Mouse (Mus musculus) mesoderm, embryonic 11.5 days (tissue): ENCODE measurements at regions not wholly inside any gene's neighbourhood (a gene's known extent, or its start where the extent isn't known, plus 50 kb on each side); places are given as distances from the start of the nearest gene placed in this dataset.

ENCODE experiments used
- DNase-seq: peaks from one replicate; pipeline ENCODE4 v3.0.0-alpha.2; 2012; ENCODE audit warnings: low read depth, low spot score

DNA sequence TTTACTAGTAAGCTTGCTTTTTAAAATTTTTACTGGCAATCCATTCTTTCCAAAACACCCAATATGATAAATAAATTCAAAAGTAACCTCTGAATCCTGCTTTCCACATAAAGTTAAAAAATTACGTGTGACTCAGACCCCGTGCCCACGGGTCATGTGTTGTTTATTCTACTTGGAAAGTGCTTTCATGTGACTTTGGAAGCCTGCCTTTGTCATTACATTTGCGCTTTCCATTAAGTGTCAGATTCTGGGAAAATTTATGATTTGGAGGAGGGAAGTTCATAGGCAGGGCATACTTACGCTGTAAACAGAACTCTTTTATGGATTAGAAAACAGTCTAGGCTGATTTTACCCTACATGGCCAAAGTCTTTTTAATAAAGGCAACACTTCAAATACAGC lies 466.8 kb upstream of the Adamts5 start:
- peak; percentile 17 for DNase-seq

DNA sequence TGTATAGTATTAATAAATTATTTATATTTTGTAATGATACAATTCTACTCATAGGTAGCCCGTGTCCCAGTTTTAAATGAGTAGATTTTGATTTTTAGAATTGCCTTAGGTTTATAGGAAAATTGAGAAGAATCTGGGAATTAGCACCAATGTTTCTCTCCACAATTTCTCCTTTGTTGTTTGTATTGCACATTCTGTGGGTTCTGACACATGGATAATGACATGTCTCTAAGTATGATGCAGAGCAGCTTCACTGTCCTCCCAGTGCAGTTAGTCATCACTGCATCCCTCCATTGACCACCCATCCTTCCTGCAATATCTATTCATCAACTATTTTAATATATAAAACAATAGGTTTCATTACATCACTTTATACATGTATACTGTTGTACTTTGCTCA lies 464.6 kb upstream of the Adamts5 start:
- no peak for DNase-seq

DNA sequence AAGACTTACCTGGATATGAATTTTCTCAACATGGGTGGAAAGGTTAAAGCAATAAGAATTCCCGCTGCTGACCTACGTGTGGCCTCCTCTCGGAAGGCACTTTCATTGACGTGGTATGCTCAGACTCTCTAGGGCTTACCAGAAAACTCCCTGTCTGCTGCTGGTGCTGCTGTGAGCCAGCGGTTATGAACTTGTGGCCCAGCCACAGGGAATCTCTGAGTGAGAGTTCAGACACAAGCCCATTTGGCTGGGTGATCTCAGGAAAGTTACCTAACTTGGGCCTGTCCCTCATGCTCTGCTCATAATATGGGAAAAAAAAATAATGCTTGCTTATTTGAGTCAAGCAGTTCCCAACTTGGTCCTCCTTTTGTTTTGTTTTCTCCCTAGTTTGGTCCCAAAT lies 459.5 kb upstream of the Adamts5 start:
- no peak for DNase-seq

DNA sequence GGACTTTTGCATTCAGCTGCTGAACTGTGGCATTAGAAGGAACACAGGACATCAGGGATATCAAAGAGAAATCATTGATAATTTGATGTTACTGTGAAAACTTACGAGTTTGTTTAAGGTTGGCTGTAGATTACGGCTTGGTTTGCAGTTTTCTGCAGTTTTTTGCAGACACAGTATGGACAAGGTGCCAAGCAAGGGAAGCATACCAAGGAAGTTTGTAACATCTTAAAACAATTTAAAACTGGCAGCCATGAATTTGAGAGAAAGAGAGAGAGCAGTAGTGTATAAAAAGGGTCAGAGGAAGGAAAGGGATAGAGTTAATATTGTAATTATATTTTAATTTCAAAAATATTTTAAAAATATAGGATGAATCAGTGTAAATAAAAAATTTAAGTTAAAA lies 453.4 kb upstream of the Adamts5 start:
- no peak for DNase-seq

DNA sequence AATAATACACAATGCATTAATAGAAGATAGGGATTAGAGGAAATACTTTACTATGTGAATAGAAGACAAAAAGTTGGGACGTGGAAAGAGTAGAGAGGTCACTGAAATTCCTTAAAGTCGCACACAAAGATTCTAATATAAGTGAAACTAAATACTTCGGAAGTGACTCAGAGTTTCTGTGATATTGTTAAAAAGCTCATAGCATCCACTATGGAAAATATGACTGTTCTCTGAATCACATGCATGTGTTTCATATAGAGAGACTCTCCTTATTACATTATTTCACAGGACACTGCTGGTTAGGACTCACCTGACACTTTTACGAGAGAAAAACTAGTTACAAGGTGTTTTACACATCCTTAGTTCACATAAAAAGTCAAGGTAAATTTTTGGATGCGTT lies 446.1 kb upstream of the Adamts5 start:
- DNase-seq = no peak

DNA sequence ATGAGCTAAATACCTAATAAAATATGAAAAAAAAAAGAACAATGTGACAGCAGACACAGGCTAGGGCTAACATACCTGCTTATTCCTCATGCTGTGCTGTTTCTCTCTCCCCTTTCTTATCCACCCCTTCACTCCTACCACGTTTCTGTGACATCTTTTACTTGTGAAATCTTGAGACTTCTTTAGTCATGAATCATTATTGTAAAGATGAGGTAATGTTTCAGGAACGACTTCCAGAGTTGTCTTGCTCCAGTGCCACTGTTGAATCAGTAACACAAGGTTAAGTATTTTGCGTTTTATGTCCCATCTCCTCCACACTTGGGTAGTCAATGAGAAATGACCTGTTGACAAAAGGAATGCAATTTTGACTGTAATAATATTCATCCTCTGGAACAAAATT lies 445.3 kb upstream of the Adamts5 start:
- no peak for DNase-seq

DNA sequence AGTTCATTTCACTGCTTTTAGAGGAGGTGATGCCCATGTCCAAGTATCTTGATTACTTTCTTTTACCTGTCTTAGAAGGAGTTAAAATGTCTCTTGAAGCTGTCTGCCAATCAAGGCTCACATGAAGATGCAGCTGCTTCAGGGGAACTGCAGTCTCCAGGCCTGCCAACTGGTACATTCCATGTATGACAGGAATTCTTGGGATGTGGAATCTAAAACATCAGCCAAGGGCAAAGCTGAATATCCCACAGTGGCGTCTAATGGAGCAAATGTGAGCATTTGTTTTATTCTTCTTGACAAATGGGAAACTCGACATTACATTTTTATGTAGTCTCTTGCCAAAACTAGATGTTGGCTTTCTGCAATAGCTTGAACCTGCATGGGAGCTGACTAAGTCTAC lies 438.7 kb upstream of the Adamts5 start:
- no peak for DNase-seq

DNA sequence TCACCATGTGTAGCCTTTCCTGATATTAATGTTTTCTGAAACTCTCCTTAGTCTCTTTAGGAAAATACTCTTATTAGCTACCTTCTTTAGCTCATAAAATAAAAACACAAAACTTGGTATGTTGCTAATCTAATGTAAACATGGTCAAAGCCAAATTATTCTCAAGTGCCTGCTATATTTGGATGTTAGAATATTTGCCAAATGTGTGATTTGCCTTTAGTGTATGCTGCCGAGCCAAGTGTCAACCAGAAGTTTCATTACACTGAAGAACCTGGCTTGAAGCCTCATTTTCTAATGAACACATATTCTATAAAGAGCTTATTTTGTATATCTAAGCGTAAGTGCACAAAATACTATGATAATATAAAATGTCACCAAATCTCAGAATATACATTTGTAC lies 423.8 kb upstream of the Adamts5 start:
- DNase-seq = no peak

DNA sequence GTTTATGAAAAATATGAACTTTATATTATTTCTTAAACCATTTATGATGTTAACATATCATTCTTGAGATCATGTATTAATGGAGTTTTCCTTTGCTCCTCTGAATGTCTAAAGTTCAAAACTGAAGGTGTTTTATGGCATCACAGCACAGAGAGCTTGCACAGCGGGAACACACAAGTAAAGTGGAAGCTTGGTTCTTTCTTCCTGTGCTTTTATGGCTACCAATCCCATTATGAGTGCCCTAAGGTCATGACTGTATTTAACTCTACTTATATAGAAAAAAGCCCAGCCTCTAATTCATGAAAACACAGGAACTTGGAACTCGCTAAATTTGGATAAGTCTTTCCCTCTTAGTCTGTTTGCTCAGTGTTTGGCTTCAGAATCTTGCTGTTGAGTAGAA lies 417.3 kb upstream of the Adamts5 start:
- DNase-seq = no peak

DNA sequence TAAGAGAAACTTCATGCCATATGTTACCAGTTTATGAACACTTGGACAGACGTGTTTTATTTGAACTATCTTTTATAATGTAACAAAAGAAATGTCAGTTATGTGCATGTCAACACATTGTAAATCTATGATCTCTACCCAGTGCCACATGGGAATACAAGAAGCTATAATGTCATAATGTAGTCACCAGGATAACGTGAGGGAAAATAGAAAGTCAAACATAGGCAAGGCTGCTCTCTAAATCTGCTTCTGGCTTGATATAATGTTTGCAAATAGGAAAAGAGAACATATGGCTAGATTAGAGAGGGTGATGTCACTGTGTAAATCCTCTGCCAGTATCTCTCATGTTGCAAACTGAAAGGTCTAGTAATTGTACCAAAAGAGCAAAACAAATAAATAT lies 408.1 kb upstream of the Adamts5 start:
- DNase-seq = no peak

DNA sequence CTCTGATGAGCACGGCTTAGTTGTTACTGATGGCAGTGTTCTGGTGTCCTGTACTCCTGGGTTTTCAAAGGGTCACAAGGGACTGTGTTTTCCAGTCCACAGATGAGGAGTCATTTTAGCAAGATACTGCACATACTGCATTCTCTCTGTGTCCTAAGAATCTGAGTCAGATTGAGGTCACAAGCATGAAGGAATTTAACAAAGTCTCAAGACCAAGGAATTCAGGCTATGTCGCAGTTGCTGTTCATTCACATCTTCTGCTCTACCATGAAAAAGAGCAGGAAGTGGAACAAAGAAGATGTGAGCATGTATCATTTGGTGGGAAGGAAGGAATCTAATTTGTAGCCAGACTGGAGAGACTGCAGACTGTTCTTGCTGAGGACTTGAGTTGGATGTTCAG lies 402.2 kb upstream of the Adamts5 start:
- DNase-seq = no peak

DNA sequence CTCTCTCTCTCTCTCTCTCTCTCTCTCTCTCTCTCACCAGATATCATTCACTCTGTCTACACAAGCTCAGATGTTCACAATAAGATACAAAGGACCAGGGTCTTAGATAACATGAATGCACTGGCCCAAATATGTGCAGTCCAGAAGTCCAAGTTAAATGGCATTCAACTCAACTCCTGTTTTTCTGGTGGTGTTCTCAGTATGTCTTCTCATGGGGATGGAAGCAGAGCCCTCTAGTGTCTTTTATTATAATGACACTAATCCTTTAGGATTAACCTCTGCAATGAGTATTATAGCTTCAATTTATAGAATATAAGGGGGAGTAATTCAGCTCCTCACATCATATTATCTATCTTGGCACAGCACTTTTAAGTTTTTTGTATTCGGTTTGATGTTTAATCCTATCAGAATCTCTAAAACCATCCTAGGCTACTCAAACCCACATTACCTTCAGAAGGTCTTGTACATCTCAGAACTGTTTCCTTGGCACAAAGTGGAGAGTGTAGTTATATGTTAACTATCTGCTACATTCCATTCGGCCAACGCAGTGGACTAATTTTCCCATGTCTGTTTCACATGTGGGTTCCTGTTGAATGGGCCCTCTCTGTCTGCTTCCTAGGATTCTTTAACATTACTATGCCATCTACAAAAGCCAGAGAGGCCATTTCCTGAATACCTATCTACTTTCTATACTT lies 401.0 kb upstream of the Adamts5 start:
- peak; percentile 11 for DNase-seq

DNA sequence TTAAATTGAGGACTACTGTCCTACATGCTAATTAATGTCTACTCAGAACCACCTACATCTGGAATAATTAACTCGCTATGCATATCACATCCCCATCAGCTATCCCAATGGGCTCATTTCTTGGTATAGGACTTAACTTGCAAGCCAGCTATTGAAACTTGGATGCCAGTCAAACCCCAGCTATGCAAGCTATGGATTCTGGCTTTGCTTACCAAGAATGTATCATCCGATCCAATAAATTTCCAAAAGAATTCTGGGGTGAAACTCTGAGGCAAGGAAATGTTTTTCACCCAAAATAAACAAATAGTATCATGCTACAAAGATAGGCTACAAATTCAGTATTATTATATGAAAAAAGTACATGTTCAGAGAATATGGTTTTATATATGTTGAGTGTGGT lies 392.8 kb upstream of the Adamts5 start:
- DNase-seq = no peak

DNA sequence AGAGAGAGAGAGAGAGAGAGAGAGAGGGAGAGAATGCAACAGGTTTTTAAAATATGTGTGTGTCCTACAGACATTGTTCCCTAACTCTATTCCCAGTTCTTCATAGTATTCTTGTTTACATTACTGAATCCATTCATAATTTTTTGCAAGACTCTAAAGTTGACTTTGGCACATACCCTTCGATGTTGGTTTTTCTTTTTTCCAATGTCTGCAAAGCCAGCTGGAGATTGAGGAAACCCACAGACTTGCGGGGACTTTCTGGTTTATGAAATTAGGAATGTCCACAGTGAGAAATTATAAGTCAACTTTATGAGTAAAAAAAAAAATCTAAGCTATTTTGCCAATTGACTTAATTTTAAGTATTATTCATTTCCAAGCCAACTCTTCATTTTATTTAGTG lies 379.7 kb upstream of the Adamts5 start:
- DNase-seq = no peak

DNA sequence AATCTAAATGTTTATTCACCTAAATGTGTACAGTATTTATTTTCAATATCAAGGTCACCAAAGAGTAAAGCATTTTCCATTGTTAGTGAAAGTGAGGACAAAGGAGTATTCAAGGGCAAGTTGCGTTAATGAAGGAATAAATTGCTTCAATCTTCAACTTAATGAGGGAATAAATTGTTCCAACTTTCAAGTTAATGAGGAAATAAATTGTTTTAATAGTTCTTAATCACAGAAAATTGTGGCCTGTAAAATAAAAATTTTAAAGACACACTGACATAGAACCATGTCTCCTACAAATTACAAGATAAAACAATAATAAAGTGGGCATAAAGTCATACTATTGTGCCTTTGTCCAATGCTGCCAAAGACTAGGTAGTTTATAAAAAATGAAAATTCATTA lies 375.4 kb upstream of the Adamts5 start:
- DNase-seq = no peak

DNA sequence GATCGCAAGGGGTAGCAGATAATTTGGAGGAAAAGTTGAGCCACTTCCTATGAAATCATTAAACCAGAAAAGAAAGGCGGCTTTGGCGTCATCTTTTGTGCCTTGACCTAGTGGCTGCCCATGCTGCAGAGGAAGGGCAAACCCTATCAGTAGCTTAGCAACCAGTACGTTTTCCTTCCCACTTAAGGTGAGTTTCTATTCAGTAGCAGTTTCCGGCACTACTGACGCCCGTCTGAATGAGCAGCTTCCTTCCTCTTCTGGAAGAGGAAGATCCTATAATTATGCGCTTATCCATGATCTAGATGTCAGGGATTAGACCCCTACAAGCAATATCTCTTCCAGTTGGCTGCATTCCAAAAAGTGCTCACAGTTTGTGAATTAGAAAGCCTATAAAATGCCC lies 360.0 kb upstream of the Adamts5 start:
- peak; percentile 0 for DNase-seq

DNA sequence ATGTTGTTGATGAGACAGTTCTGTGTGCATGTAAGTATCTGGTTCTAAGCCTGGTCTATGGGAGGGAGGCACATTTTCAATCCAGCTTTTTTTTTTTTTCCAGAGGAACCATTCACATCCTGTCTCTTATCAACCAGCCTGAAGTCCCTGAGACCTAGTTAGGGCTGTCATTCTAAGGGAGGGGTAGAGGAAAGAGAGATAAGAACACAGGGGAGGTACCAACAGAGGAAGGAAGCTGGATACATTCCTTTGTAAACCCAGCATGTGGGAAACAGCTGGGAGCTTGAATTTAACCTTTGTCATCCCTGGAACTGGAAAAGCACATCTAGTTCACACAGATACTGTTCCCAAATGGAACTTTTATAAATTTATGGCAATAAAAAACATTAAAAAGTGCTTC lies 351.0 kb upstream of the Adamts5 start:
- DNase-seq = peak; percentile 2

DNA sequence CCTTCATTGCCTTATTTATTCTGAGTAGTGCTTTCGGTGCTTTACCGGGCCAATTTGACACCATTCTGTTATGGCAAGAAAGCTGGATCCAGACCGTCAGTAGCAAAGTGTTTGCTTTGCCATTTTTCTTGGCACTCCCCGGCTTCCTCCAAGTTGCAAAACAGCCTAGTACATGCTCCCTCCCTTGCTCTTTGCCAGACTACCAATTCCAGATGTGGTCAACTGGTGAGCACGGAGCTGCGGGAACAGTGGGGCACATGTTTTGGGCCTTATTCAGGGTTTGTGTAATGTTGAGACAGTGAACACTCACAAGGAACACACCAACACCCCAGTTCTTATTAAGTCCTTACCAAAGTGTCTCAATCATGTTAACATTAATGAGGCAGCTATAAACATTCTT lies 348.4 kb upstream of the Adamts5 start:
- DNase-seq = no peak

DNA sequence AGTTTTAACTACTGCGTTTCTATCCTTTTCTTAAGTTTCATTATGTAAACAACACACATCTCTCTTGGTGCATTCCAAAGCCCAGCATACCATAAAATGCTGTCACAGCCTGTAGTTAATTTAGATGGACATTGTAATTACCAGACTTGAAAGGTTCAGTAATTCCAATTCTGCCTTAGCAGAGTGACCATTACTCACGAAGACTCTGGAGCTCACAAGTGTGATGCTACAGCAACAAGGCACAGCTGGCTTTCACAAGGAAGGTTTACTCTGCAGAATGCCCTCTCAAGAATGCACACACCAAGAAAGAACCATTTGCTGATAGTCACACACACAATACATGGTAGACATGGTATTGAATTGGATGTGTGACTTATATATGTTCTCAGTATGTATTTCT lies 342.6 kb upstream of the Adamts5 start:
- DNase-seq = peak; percentile 10

DNA sequence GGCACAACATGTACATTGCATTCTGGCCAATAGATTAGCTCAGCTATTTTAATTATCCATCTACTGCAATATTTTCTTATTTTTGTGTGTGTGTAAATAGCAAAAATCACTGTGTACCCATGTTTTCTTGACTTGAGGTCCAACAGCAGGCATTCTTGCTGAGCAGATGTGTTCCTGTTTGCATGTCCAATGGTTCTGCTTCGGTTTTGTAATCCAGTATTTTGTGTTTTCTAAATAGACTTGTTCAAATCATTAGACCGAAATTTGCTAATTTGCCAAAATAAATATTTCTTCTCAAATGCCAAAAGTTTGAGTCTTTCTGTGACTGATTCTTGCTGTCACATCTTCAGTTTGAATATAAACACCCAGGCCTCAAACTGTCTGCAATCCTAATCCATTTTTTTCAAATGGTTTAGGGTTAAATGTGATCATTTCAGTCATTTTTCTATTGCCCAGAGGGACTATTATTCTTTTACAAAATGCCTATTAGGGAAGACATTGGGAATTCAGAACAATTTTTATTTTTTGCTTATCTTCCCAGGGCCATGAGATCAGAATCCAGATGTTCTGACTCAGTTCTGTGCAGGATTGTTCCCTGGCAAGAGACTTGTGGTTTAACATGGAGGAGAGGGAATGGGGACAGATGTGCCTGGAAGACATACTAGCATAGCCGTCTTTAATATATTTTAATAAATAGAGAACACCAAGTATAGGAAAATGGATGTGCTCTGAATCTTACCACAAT lies 341.3 kb upstream of the Adamts5 start:
- DNase-seq = no peak

DNA sequence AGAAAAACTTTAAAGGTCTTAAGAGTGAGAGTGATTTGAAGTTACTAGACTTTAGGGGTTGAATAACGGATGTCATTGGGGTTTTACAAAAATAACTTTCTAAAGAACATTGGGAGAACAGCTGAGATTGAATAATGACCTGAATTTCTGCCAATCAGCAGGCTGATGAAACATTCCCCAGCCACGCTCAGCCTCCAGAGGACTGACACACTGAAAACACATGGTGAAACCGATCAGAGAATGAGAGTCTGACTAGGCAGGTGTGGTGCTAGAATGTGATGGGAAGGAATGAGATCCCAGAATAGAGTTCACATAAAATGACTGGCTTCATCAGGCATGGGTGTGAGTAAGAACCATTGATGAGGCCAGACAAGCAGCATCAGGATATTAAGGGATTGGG lies 321.4 kb upstream of the Adamts5 start:
- DNase-seq = no peak

DNA sequence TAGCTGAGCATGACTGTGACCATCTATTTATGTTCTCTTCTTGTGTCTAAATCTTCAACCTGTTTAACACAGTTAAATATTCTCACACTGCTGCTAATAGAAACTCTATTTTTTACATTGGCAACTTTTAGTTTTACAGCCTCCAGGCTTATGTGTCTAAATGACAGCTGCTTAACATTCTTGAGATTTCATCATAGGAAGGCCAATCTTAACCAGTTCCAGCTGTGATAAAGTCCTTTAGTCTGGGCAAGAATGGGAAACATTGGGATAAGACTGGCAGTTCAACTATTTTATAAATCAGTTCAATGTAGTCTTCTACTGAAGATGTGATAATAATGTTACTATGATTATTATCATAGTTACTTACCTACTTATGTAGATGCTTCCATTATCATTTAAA lies 308.9 kb upstream of the Adamts5 start:
- no peak for DNase-seq

DNA sequence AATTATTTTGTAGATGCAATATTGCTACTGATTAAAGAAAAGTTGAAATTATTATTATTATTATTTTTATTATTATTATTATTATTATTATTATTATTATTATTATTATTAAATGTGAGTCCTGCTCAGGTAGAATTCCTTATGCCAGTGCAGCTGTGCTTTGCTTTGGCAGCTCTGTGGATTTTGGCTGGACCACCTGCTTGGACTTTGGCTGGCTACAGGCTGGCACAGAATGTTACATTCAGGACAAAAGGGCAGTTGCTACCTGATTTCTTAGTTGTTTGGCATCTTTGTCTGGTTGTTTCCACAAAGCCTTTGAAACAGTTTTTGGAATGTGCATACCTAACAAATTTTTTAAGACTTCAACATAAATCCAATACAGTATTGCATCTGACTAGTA lies 307.7 kb upstream of the Adamts5 start:
- no peak for DNase-seq

DNA sequence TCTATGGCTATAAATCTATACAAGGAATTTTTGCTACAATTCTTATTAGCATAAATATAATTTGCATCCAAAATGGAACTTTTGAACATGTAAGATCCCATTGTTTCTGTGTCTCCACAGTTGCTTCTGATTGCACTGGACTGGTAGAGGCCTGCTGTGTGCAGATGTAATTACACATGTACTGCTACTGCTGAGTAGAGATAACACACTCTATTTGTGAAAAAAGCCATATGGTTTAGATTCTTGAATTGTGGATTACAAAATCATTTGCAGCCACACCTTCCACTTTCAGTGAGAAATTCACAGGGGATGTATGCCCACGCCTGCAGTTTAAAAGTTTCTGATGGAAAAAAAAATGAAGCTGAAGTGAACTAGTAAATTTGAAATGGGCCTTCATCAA lies 288.2 kb upstream of the Adamts5 start:
- DNase-seq = no peak
